Mouse (Mus musculus) frontal cortex, postnatal 14 days (tissue): ENCODE measurements at regions not wholly inside any gene's neighbourhood (a gene's known extent, or its start where the extent isn't known, plus 50 kb on each side); places are given as distances from the start of the nearest gene placed in this dataset.
"Not testable (repeated sequence)": the region's sequence is repeated elsewhere in the genome, so short reads cannot be mapped to it uniquely, and the experiment has no call there.

Source experiments
- DNase-seq, 2 experiments: peaks; one replicate each; pipeline ENCODE4 v3.0.0; 2022; ENCODE audit warnings: low spot score in 2 of 2

- DNase-seq, result not testable (repeated sequence)
Observed at GRCm38 (mm10) chr10:51397016-51397415, 83.4 kb upstream of the Gm49339 start.

GRCm38 (mm10) chr10:51405141-51405540 lies 75.3 kb upstream of the Gm49339 start:
- peak; percentile 17 to 57 for DNase-seq

GRCm38 (mm10) chr10:51412795-51413194 lies 67.6 kb upstream of the Gm49339 start:
- no peak for DNase-seq

- no peak for DNase-seq
Observed at GRCm38 (mm10) chr10:51414512-51414911, 65.9 kb upstream of the Gm49339 start.

GRCm38 (mm10) chr10:51416723-51417122 lies 63.7 kb upstream of the Gm49339 start:
- DNase-seq, result no peak

DNA sequence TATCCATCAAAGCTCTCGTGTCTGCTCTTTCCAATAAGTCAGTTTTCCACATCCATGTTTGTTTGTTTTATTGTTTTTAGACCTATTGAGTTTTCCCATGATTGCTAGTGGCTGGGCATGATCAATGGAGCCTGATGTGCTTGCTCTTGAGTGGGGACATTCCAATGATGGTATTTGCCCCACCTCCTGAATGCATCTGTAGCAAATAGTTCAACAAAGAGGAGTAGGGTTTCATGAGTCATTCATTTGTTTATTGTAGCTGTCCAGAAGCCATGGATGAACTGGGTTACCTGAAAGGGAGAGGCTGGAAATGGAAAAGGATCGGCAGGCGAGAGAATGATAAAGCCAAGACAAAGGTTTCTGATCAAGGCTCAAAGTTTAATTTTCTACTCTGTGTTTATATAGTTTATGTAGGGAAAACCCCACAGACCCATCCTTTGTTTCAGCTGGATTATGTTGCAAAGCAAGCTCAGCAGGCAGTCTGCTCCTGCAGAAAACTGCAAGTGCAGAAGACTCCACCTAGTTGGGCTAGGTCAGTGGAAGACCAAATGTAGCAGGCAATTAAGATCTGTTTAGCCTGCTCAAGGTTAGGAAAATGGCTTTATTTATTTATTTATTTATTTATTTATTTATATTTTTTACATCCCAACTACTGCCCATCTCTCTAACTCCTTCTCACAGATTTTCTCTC lies 63.0 kb upstream of the Gm49339 start:
- no peak for DNase-seq

DNA sequence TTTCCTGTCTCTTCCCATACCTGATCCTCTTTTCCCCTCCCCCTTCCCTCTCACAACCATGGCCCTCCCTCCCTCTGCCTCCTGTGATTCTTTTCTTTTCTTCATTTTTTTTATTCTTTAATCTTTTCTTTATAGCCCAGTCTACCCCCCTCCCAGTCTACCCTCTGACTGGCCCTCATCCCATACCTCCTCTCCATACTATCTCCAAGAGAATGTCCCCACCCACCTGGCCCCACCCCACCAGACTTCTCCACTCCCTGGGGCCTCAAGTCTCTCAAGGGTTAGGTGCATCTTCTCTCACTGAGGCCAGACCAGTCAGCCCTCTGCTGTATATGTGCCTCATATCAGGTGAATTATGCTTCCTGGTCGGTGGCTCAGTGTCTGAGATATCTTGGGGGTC lies 61.9 kb upstream of the Gm49339 start:
- DNase-seq, result no peak

DNA sequence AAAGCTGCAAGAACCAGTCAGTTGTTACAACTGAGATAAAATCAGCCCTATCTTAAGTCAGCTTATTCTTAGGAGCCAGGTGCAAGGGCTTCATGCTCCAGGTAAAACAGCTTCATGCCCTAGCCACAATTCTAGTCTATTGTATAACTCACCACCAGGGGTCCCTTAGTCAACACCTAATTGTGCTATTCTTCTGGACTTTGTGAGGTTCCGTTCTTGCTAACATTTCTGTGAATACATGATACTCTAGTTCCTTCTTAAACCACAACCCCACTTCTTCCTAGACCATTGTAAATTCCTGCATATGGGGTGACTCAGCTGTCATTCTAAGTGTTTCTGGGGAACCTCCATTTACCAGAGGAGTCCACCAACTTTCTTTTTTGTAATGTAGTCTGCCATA lies 57.9 kb upstream of the Gm49339 start:
- DNase-seq, result no peak
